Mouse (Mus musculus) liver, postnatal 0 days (tissue): Measurements from ENCODE around the gene Dnttip2. TPM values are rescaled to one million over a fixed set of nuclear protein-coding genes. Genes with fewer than 3 reads are reported as not detected.
A peak's percentile ranks its signal among the peaks of the same experiment; 100 is the strongest.
"Not testable (repeated sequence)": the region's sequence is repeated elsewhere in the genome, so short reads cannot be mapped to it uniquely, and the experiment has no call there.

Experiments used
- ATAC-seq: fragments of 200-750 bp; cut with Nextera tagmentation; 2 replicates; pipeline ENCODE4 v1.8.0; 2017; ENCODE audit warnings: mild to moderate bottlenecking, moderate library complexity
- DNase-seq: peaks from one replicate; pipeline ENCODE4 v3.0.0-alpha.2; 2016
- H3K27ac ChIP-seq: fragments of 300-500 bp; sonication (generic); 2 replicates; pipeline ENCODE4 v1.5.1; 2014; ENCODE audit warnings: antibody characterized with exemption, moderate library complexity, mild to moderate bottlenecking, low read depth
- H3K27me3 ChIP-seq: fragments of 300-500 bp; sonication (generic); 2 replicates; pipeline ENCODE4 v1.6.1; 2014; ENCODE audit warnings: low read length, control low read depth, mixed read lengths; ENCODE audit not compliant: insufficient read depth
- H3K36me3 ChIP-seq: fragments of 300-500 bp; sonication (generic); replicated peaks from 2 replicates; pipeline ENCODE4 v1.6.1; 2014; ENCODE audit warnings: mild to moderate bottlenecking, control low read depth, low read length, moderate library complexity, mixed read lengths; ENCODE audit not compliant: insufficient read depth
- H3K4me1 ChIP-seq: fragments of 300-500 bp; sonication (generic); 2 replicates; pipeline ENCODE4 v1.6.1; 2014; ENCODE audit warnings: antibody characterized with exemption, mild to moderate bottlenecking, control low read depth; ENCODE audit not compliant: insufficient read depth
- H3K4me2 ChIP-seq: fragments of 300-500 bp; sonication (generic); 2 replicates; pipeline ENCODE4 v1.6.1; 2014; ENCODE audit warnings: low read depth, mild to moderate bottlenecking, low read length, moderate library complexity, mixed read lengths
- H3K4me3 ChIP-seq: fragments of 300-500 bp; sonication (generic); 2 replicates; pipeline ENCODE4 v1.5.1; 2014; ENCODE audit warnings: low read depth, low read length
- H3K9ac ChIP-seq: fragments of 300-500 bp; sonication (generic); replicated peaks from 2 replicates; pipeline ENCODE4 v1.6.1; 2014; ENCODE audit warnings: mild to moderate bottlenecking, moderate library complexity
- H3K9me3 ChIP-seq: fragments of 300-500 bp; sonication (generic); 2 replicates; pipeline ENCODE4 v1.6.1; 2016; ENCODE audit warnings: mild to moderate bottlenecking, control low read depth, low read length, mixed read lengths
- CTCF ChIP-seq: sonication (generic); IDR thresholded peaks from 2 replicates; pipeline ENCODE4 v1.5.1; 2016; ENCODE audit warnings: antibody characterized with exemption, low read depth
- EP300 ChIP-seq: IDR thresholded peaks from 2 replicates; pipeline ENCODE4 v1.6.1; 2016; ENCODE audit warnings: antibody characterized with exemption, low read depth, mild to moderate bottlenecking
- WGBS: fragments of 180-500 bp; shearing (Covaris S2); extraction: QIAGEN DNeasy Blood & Tissue Kit; methylation state at CpG from one replicate; pipeline ENCODE4 v1.1.7; 2014; ENCODE audit not compliant: insufficient replicate concordance; 5-methylcytosine and 5-hydroxymethylcytosine counted together
- polyA plus RNA-seq: library from polyadenylated mRNA; unstranded; fragments of >200 nt; fragmentation: Nextera tagmentation; extraction: Ambion mirVana; gene quantifications from 2 replicates; pipeline ENCODE4 v1.2.1, GENCODE M21; 2015

Dnttip2 gene
- polyA plus RNA-seq, 1 experiment from 2014 or later: 25.3 TPM

GRCm38 (mm10) chr3:122252466-122253253 is 21.5 kb upstream of the Dnttip2 start:
- WGBS: 46% methylated on average over 3 of the region's 3 CpGs
- peaks cover 28% of the 10 kb centered on the region for H3K36me3 ChIP-seq
- H3K9ac ChIP-seq: no peak overlapping the region
- no peaks in the 10 kb centered on the region for H3K27me3 ChIP-seq
- H3K9me3 ChIP-seq: no peaks in the 10 kb centered on the region
- H3K4me1 ChIP-seq: peaks cover 29% of the 10 kb centered on the region
- H3K4me3 ChIP-seq: no peak overlapping the region
- H3K27ac ChIP-seq: peak overlapping the region; percentile 49
- TF ChIP-seq CTCF: no peak
- DNase-seq: no peak
- H3K4me2 ChIP-seq: peak overlapping the region; percentile 33
- peak; percentile 38; the same call in 1 of the 2 replicates for ATAC-seq

GRCm38 (mm10) chr3:122254050-122254449 is 20.1 kb upstream of the Dnttip2 start:
- not testable (repeated sequence) for H3K27me3 ChIP-seq, H3K9ac ChIP-seq, H3K4me3 ChIP-seq, H3K9me3 ChIP-seq, H3K4me2 ChIP-seq, ATAC-seq, DNase-seq, H3K27ac ChIP-seq
- Histone ChIP-seq H3K4me1 (peaks cover 22% of the 10 kb centered on the region), H3K36me3 (peaks cover 36% of the 10 kb centered on the region)
- 91% methylated on average over 7 of the region's 7 CpGs for WGBS

- no peak for ATAC-seq
- DNase-seq: no peak
- Histone ChIP-seq H3K27me3 (no peaks in the 10 kb centered on the region), H3K4me3 (no peak overlapping the region), H3K4me1 (peaks cover 7% of the 10 kb centered on the region), H3K9ac (no peak overlapping the region), H3K4me2 (no peak overlapping the region), H3K27ac (no peak overlapping the region), H3K36me3 (peaks cover 21% of the 10 kb centered on the region), H3K9me3 (no peaks in the 10 kb centered on the region)
- WGBS: 70% methylated on average over 5 of the region's 5 CpGs
- peak; percentile 57 for TF ChIP-seq CTCF
- no peak for TF ChIP-seq EP300
Measured at GRCm38 (mm10) chr3:122269986-122270385, 4.2 kb upstream of the Dnttip2 start.

- DNase-seq, H3K4me3 ChIP-seq, H3K9ac ChIP-seq, H3K9me3 ChIP-seq, ATAC-seq, H3K27ac ChIP-seq, H3K4me2 ChIP-seq, H3K27me3 ChIP-seq: not testable (repeated sequence)
- peaks cover 25% of the 10 kb centered on the region for H3K36me3 ChIP-seq
- peaks cover 20% of the 10 kb centered on the region for H3K4me1 ChIP-seq
- WGBS: 91% methylated on average over 1 of the region's 1 CpGs
Measured at GRCm38 (mm10) chr3:122272565-122272964, 1.6 kb upstream of the Dnttip2 start.

- Histone ChIP-seq H3K4me3 (peak overlapping the region; percentile 100), H3K9ac (peak overlapping the region; percentile 98), H3K27me3 (no peaks in the 10 kb centered on the region), H3K4me2 (peak overlapping the region; percentile 93), H3K27ac (peak overlapping the region; percentile 89; the same call in 1 of the 2 replicates), H3K4me1 (peaks cover 20% of the 10 kb centered on the region), H3K9me3 (no peaks in the 10 kb centered on the region), H3K36me3 (peaks cover 27% of the 10 kb centered on the region)
- TF ChIP-seq EP300 (no peak), CTCF (peak; percentile 13; the same call in 1 of the 2 replicates)
- DNase-seq (no peak), ATAC-seq (no peak)
- 11% methylated on average over 20 of the region's 20 CpGs for WGBS
Measured at GRCm38 (mm10) chr3:122273407-122274240, 564 bp upstream of the Dnttip2 start.

GRCm38 (mm10) chr3:122275111-122275510 is 923 bp downstream of the Dnttip2 start:
- TF ChIP-seq EP300: no peak
- TF ChIP-seq CTCF: no peak
- Histone ChIP-seq H3K9ac (peak overlapping the region; percentile 98), H3K27me3 (no peaks in the 10 kb centered on the region), H3K4me2 (peak overlapping the region; percentile 93), H3K27ac (no peak overlapping the region), H3K36me3 (peaks cover 41% of the 10 kb centered on the region), H3K4me1 (peaks cover 20% of the 10 kb centered on the region), H3K9me3 (no peaks in the 10 kb centered on the region), H3K4me3 (peak overlapping the region; percentile 100)
- WGBS: 76% methylated on average over 10 of the region's 10 CpGs
- DNase-seq (no peak), ATAC-seq (no peak)
